Comparison of ENCODE assay signal across 8 mouse cellular contexts in the genomic region with DNA sequence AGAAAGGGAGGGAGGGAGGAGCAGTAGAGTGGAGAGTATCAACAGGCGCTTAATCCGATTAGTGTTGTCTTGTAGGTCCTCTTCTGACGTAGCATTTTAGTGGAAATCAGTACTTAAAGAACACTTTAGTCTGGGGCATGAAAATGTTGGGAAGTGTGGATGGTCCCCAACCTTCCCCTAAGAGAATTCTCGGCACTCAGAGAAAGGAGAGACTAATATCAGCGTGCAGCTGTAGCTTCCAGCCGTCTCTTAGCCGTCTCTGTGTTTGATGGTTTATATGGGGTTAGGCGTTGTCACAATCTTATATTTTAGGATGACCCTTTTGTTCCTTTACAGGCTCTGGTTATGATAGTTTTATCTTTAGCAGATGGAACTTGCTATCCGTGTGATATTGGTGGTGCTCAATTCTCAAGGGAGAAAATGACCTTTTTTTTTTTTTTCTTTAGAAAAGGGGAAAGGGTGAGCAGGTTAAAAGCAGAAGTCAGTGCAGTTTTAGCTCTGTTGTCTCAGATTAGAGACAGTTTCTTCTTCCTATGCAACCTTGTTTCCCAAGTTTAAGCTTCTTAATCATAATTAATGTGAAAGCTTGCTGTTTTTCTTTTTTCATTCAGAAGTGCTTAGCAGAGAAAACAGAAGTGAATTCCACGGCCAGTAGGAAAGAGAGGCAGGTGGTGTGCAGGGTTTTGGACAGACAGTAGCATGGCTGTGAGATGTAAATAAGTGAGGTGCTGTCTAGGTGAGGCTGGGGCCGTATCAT. TPM values are rescaled to one million over a fixed set of nuclear protein-coding genes. Genes with fewer than 3 reads are reported as not detected.
A peak's percentile ranks its signal among the peaks of the same experiment; 100 is the strongest.
DNase-seq lines count a peak whose midpoint lies in the region; ATAC-seq and TF ChIP-seq lines count a peak whose summit lies in the region.

No protein-coding gene starts in this region.

- peak; percentile 27 to 29 for DNase-seq in B cell, adult 2 months
- DNase-seq in forebrain, postnatal 0 days, result no peak
- DNase-seq in adrenal gland, postnatal 4 days (ENCODE audit: low spot score in 2 of 2), result no peak
- no peak for DNase-seq in spleen, adult 18-20 months
- DNase-seq in embryo, embryonic 10 days (ENCODE audit: low spot score), result no peak

- H3K36me3 ChIP-seq in erythroblast, embryonic 14.5 days (ENCODE audit: control insufficient read depth), result peaks cover 31% of the 10 kb centered on the region
- H3K36me3 ChIP-seq in forebrain, postnatal 0 days (ENCODE audit: insufficient read depth), result peaks cover 4% of the 10 kb centered on the region; the same call in 1 of the 2 replicates
- peaks cover 20% of the 10 kb centered on the region for H3K36me3 ChIP-seq in macrophage (ENCODE audit: inconsistent target)

- no peak for TF ChIP-seq CTCF in forebrain, postnatal 0 days (IDR thresholded peaks at IDR 0.05; ENCODE audit: low read depth)

- H3K9ac ChIP-seq in forebrain, postnatal 0 days, result peak overlapping the region; percentile 61

- peak overlapping the region; percentile 76 for H3K4me3 ChIP-seq in erythroblast, embryonic 14.5 days (replicated peaks)
- H3K4me3 ChIP-seq in forebrain, postnatal 0 days (ENCODE audit: low read depth, low read length), result peak overlapping the region; percentile 70
- peak overlapping the region; percentile 93 for H3K4me3 ChIP-seq in macrophage (ENCODE audit: inconsistent target)

- no peaks in the 10 kb centered on the region; the same call in 1 of the 2 replicates for H3K27me3 ChIP-seq in erythroblast, embryonic 14.5 days (ENCODE audit: control insufficient read depth)
- no peaks in the 10 kb centered on the region for H3K27me3 ChIP-seq in forebrain, postnatal 0 days (ENCODE audit: insufficient read depth, low read length)

- no peaks in the 10 kb centered on the region for H3K9me3 ChIP-seq in erythroblast, embryonic 14.5 days (ENCODE audit: control insufficient read depth, low read length)
- no peaks in the 10 kb centered on the region for H3K9me3 ChIP-seq in forebrain, postnatal 0 days (ENCODE audit: low read length)

- H3K4me2 ChIP-seq in forebrain, postnatal 0 days (ENCODE audit: low read depth), result peak overlapping the region; percentile 82

- no peak for ATAC-seq in erythroblast, adult 5-6 weeks (replicated peaks; ENCODE audit: low FRiP score, poor library complexity, severe bottlenecking)
- no peak for ATAC-seq in forebrain, postnatal 0 days

- H3K79me2 ChIP-seq in macrophage (ENCODE audit: inconsistent target), result peaks cover 38% of the 10 kb centered on the region

- peaks cover 27% of the 10 kb centered on the region for H3K4me1 ChIP-seq in erythroblast, embryonic 14.5 days (ENCODE audit: control insufficient read depth)
- peaks cover 8% of the 10 kb centered on the region for H3K4me1 ChIP-seq in forebrain, postnatal 0 days (ENCODE audit: insufficient read depth)

- WGBS in forebrain, postnatal 0 days, result 15% methylated on average over 11 of the region's 11 CpGs
- 5% methylated on average over 11 of the region's 11 CpGs for WGBS in macrophage (ENCODE audit: missing documents)

- peak overlapping the region; percentile 60; the same call in 1 of the 2 replicates for H3K27ac ChIP-seq in forebrain, postnatal 0 days (ENCODE audit: low read depth, low read length)
- peak overlapping the region; percentile 65 for H3K27ac ChIP-seq in macrophage

RNA-seq across cellular contexts. Expression of a gene that starts 0.8 kb away (rescaled TPM):
- polyA plus RNA-seq in erythroblast, embryonic 14.5 days (2012), result 1.3 and 2.5 TPM in 2 replicates
- total RNA-seq in erythroblast, adult 5-6 weeks (2015; ENCODE audit: low replicate concordance), result 11.3 and 15.0 TPM in 2 replicates
- total RNA-seq in erythroblast, adult 5-6 weeks (2017; ENCODE audit: low replicate concordance), result 19.0 and 20.4 TPM in 2 replicates
- total RNA-seq in forebrain, postnatal 0 days (2014; rRNA removed), result 49.2 and 50.0 TPM in 2 replicates
- polyA plus RNA-seq in forebrain, postnatal 0 days (2015; fragmentation: Nextera tagmentation; extraction: Ambion mirVana), result 53.8 and 55.8 TPM in 2 replicates
- 10 to 100 TPM in 21 of 26 experiments, 1 to 10 TPM in 5; 3.6 to 36.0 (median 22.4) TPM for total RNA-seq in macrophage (2018; cell fraction: chromatin; rRNA removed)
- total RNA-seq in macrophage (2018; cell fraction: cytosol; rRNA removed), result 10 to 100 TPM; 28.0 to 49.0 (median 42.4) TPM
- 10 to 100 TPM in 25 of 26 experiments, 1 to 10 TPM in 1; 9.6 to 40.1 (median 20.9) TPM for total RNA-seq in macrophage (2018; cell fraction: nucleus; rRNA removed)
- polyA plus RNA-seq in macrophage (2018), result 48.4 to 113 TPM (median 80.4 TPM) in 3 replicates
- 10 to 100 TPM; 79.7 to 80.7 TPM for total RNA-seq in adrenal gland, postnatal 4 days (2021)

RNA-seq across cellular contexts. Expression of a gene that starts 12.0 kb away (rescaled TPM):
- not detected in 2 replicates for polyA plus RNA-seq in erythroblast, embryonic 14.5 days (2012)
- not detected in 2 replicates for total RNA-seq in erythroblast, adult 5-6 weeks (2015; ENCODE audit: low replicate concordance)
- total RNA-seq in erythroblast, adult 5-6 weeks (2017; ENCODE audit: low replicate concordance), result not detected in 2 replicates
- total RNA-seq in forebrain, postnatal 0 days (2014; rRNA removed), result not detected in 2 replicates
- polyA plus RNA-seq in forebrain, postnatal 0 days (2015; fragmentation: Nextera tagmentation; extraction: Ambion mirVana), result not detected in 2 replicates
- total RNA-seq in macrophage (2018; cell fraction: chromatin; rRNA removed), result not detected
- total RNA-seq in macrophage (2018; cell fraction: cytosol; rRNA removed), result not detected
- total RNA-seq in macrophage (2018; cell fraction: nucleus; rRNA removed), result not detected
- polyA plus RNA-seq in macrophage (2018), result not detected in 3 replicates
- under 1 TPM in 1 of 2 experiments, not detected in 1; 0.25 TPM for total RNA-seq in adrenal gland, postnatal 4 days (2021)

RNA-seq across cellular contexts. Expression of a gene that starts 18.8 kb away (rescaled TPM):
- not detected in 2 replicates for polyA plus RNA-seq in erythroblast, embryonic 14.5 days (2012)
- total RNA-seq in erythroblast, adult 5-6 weeks (2015; ENCODE audit: low replicate concordance), result not detected in 2 replicates
- total RNA-seq in erythroblast, adult 5-6 weeks (2017; ENCODE audit: low replicate concordance), result not detected in 2 replicates
- total RNA-seq in forebrain, postnatal 0 days (2014; rRNA removed), result 6.5 and 9.9 TPM in 2 replicates
- 8.0 and 8.3 TPM in 2 replicates for polyA plus RNA-seq in forebrain, postnatal 0 days (2015; fragmentation: Nextera tagmentation; extraction: Ambion mirVana)
- total RNA-seq in macrophage (2018; cell fraction: chromatin; rRNA removed), result under 1 TPM in 3 of 26 experiments, not detected in 23; 0.37 to 0.50 (median 0.40) TPM
- not detected for total RNA-seq in macrophage (2018; cell fraction: cytosol; rRNA removed)
- not detected for total RNA-seq in macrophage (2018; cell fraction: nucleus; rRNA removed)
- polyA plus RNA-seq in macrophage (2018), result not detected in 3 replicates
- total RNA-seq in adrenal gland, postnatal 4 days (2021), result 1 to 10 TPM; 2.0 to 3.0 TPM

RNA-seq across cellular contexts. Expression of a gene that starts 32.6 kb away (rescaled TPM):
- 0.07 and 0.08 TPM in 2 replicates for polyA plus RNA-seq in erythroblast, embryonic 14.5 days (2012)
- total RNA-seq in erythroblast, adult 5-6 weeks (2015; ENCODE audit: low replicate concordance), result 33.4 and 50.3 TPM in 2 replicates
- total RNA-seq in erythroblast, adult 5-6 weeks (2017; ENCODE audit: low replicate concordance), result 12.0 and 20.8 TPM in 2 replicates
- total RNA-seq in forebrain, postnatal 0 days (2014; rRNA removed), result 20.3 and 20.9 TPM in 2 replicates
- 23.2 and 24.1 TPM in 2 replicates for polyA plus RNA-seq in forebrain, postnatal 0 days (2015; fragmentation: Nextera tagmentation; extraction: Ambion mirVana)
- total RNA-seq in macrophage (2018; cell fraction: chromatin; rRNA removed), result 10 to 100 TPM in 19 of 26 experiments, 1 to 10 TPM in 7; 4.7 to 39.2 (median 15.6) TPM
- 100 to 1,000 TPM in 16 of 26 experiments, 10 to 100 TPM in 10; 77.0 to 199 (median 125) TPM for total RNA-seq in macrophage (2018; cell fraction: cytosol; rRNA removed)
- total RNA-seq in macrophage (2018; cell fraction: nucleus; rRNA removed), result 100 to 1,000 TPM in 10 of 26 experiments, 10 to 100 TPM in 16; 22.2 to 149 (median 94.6) TPM
- polyA plus RNA-seq in macrophage (2018), result 146 to 274 TPM (median 178 TPM) in 3 replicates
- 100 to 1,000 TPM; 102 to 141 TPM for total RNA-seq in adrenal gland, postnatal 4 days (2021)

RNA-seq across cellular contexts. Expression of a gene that starts 50.1 kb away (rescaled TPM):
- 0.04 and 0.14 TPM in 2 replicates for polyA plus RNA-seq in erythroblast, embryonic 14.5 days (2012)
- total RNA-seq in erythroblast, adult 5-6 weeks (2015; ENCODE audit: low replicate concordance), result 0.38 and 0.63 TPM in 2 replicates
- not detected in 2 replicates for total RNA-seq in erythroblast, adult 5-6 weeks (2017; ENCODE audit: low replicate concordance)
- 39.1 and 43.7 TPM in 2 replicates for total RNA-seq in forebrain, postnatal 0 days (2014; rRNA removed)
- polyA plus RNA-seq in forebrain, postnatal 0 days (2015; fragmentation: Nextera tagmentation; extraction: Ambion mirVana), result 26.5 and 27.0 TPM in 2 replicates
- total RNA-seq in macrophage (2018; cell fraction: chromatin; rRNA removed), result 10 to 100 TPM in 4 of 26 experiments, 1 to 10 TPM in 22; 2.2 to 16.6 (median 5.0) TPM
- total RNA-seq in macrophage (2018; cell fraction: cytosol; rRNA removed), result 10 to 100 TPM in 15 of 26 experiments, 1 to 10 TPM in 11; 5.3 to 27.6 (median 13.8) TPM
- 10 to 100 TPM in 15 of 26 experiments, 1 to 10 TPM in 11; 5.4 to 25.1 (median 10.6) TPM for total RNA-seq in macrophage (2018; cell fraction: nucleus; rRNA removed)
- 7.6 to 21.0 TPM (median 11.5 TPM) in 3 replicates for polyA plus RNA-seq in macrophage (2018)
- total RNA-seq in adrenal gland, postnatal 4 days (2021), result 1 to 10 TPM; 5.8 to 7.8 TPM

Comparison
In these comparisons a context has a peak if more than half of its experiments do, and no peak if none do; other contexts are left out.
1. DNase-seq: peak in B cell, adult 2 months (2 of 2); none in forebrain, postnatal 0 days (single experiment), adrenal gland, postnatal 4 days (0 of 2), spleen, adult 18-20 months (0 of 2) and embryo, embryonic 10 days (single experiment).
2. Peak in every context shown above with its lines, with median percentiles within 50 percentile points of each other: H3K4me3 ChIP-seq.